Mouse (Mus musculus): ENCODE data around the gene Gstm2. TPM values are rescaled to one million over a fixed set of nuclear protein-coding genes. Genes with fewer than 3 reads are reported as not detected.
"Not testable (repeated sequence)": the region's sequence is repeated elsewhere in the genome, so short reads cannot be mapped to it uniquely, and the experiment has no call there.

Gstm2 gene
- polyA plus RNA-seq, 1 experiment from 2014 or later: 10.9 TPM

GRCm38 (mm10) chr3:107985141-107985540 lies 1.1 kb downstream of the Gstm2 start:
- not testable (repeated sequence) for H3K4me3 ChIP-seq; H3K9ac ChIP-seq; H3K4me2 ChIP-seq; H3K27me3 ChIP-seq; ATAC-seq (ENCODE audit: low FRiP score, low read depth); H3K4me1 ChIP-seq (replicated peaks); H3K27ac ChIP-seq (replicated peaks); H3K9me3 ChIP-seq; H3K36me3 ChIP-seq
- WGBS: 93% methylated on average over 2 of the region's 2 CpGs

- no peak overlapping the region for H3K4me2 ChIP-seq
- no peak overlapping the region for H3K4me3 ChIP-seq
- H3K9ac ChIP-seq: no peak overlapping the region
- no peak for ATAC-seq (ENCODE audit: low FRiP score, low read depth)
- H3K27ac ChIP-seq (replicated peaks): no peak overlapping the region
- no peaks in the 10 kb centered on the region for H3K9me3 ChIP-seq
- WGBS: 86% methylated on average over 5 of the region's 5 CpGs
- no peaks in the 10 kb centered on the region for H3K27me3 ChIP-seq
- H3K36me3 ChIP-seq: no peaks in the 10 kb centered on the region
- H3K4me1 ChIP-seq (replicated peaks): no peaks in the 10 kb centered on the region
These were observed 1.8 kb downstream of the Gstm2 start for GRCm38 (mm10) chr3:107984471-107984870.

- 67% methylated on average over 3 of the region's 3 CpGs for WGBS
- H3K9me3 ChIP-seq: no peaks in the 10 kb centered on the region
- ATAC-seq (ENCODE audit: low FRiP score, low read depth): no peak
- no peak overlapping the region for H3K9ac ChIP-seq
- no peaks in the 10 kb centered on the region for H3K4me1 ChIP-seq (replicated peaks)
- no peaks in the 10 kb centered on the region for H3K27me3 ChIP-seq
- no peaks in the 10 kb centered on the region for H3K36me3 ChIP-seq
- H3K4me3 ChIP-seq: no peak overlapping the region
- H3K4me2 ChIP-seq: no peak overlapping the region
- no peak overlapping the region for H3K27ac ChIP-seq (replicated peaks)
These were observed 2.5 kb downstream of the Gstm2 start for GRCm38 (mm10) chr3:107983771-107984170.

- no peaks in the 10 kb centered on the region for H3K36me3 ChIP-seq
- H3K4me3 ChIP-seq: no peak overlapping the region
- no peak overlapping the region for H3K4me2 ChIP-seq
- no peaks in the 10 kb centered on the region for H3K9me3 ChIP-seq
- no peaks in the 10 kb centered on the region for H3K27me3 ChIP-seq
- no peaks in the 10 kb centered on the region for H3K4me1 ChIP-seq (replicated peaks)
- no peak for ATAC-seq (ENCODE audit: low FRiP score, low read depth)
- no peak overlapping the region for H3K27ac ChIP-seq (replicated peaks)
- WGBS: 80% methylated on average over 6 of the region's 6 CpGs
- no peak overlapping the region for H3K9ac ChIP-seq
These were observed 3.5 kb downstream of the Gstm2 start for GRCm38 (mm10) chr3:107982726-107983125.

- Histone ChIP-seq H3K4me2 (no peak overlapping the region), H3K9ac (no peak overlapping the region), H3K4me1 (replicated peaks) (no peaks in the 10 kb centered on the region), H3K4me3 (no peak overlapping the region), H3K27ac (replicated peaks) (no peak overlapping the region), H3K27me3 (no peaks in the 10 kb centered on the region), H3K9me3 (no peaks in the 10 kb centered on the region), H3K36me3 (no peaks in the 10 kb centered on the region)
- no peak for ATAC-seq (ENCODE audit: low FRiP score, low read depth)
- WGBS: 62% methylated on average over 3 of the region's 3 CpGs
These were observed 5.0 kb downstream of the Gstm2 start for GRCm38 (mm10) chr3:107981261-107981660.

- Histone ChIP-seq H3K4me2 (no peak overlapping the region), H3K4me3 (no peak overlapping the region), H3K27ac (replicated peaks) (no peak overlapping the region), H3K9ac (no peak overlapping the region), H3K27me3 (no peaks in the 10 kb centered on the region), H3K9me3 (no peaks in the 10 kb centered on the region), H3K36me3 (no peaks in the 10 kb centered on the region), H3K4me1 (replicated peaks) (no peaks in the 10 kb centered on the region)
- 77% methylated on average over 3 of the region's 3 CpGs for WGBS
- no peak for ATAC-seq (ENCODE audit: low FRiP score, low read depth)
These were observed 8.6 kb downstream of the Gstm2 start for GRCm38 (mm10) chr3:107977691-107978090.

GRCm38 (mm10) chr3:107974237-107974636 lies 12.0 kb downstream of the Gstm2 start:
- no peaks in the 10 kb centered on the region for H3K36me3 ChIP-seq
- H3K4me2 ChIP-seq: no peak overlapping the region
- no peak overlapping the region for H3K4me3 ChIP-seq
- 92% methylated on average over 1 of the region's 1 CpGs for WGBS
- H3K4me1 ChIP-seq (replicated peaks): no peaks in the 10 kb centered on the region
- no peaks in the 10 kb centered on the region for H3K9me3 ChIP-seq
- ATAC-seq (ENCODE audit: low FRiP score, low read depth): no peak
- H3K27me3 ChIP-seq: no peaks in the 10 kb centered on the region
- no peak overlapping the region for H3K27ac ChIP-seq (replicated peaks)
- no peak overlapping the region for H3K9ac ChIP-seq

- no peak overlapping the region for H3K4me3 ChIP-seq
- no peak overlapping the region for H3K9ac ChIP-seq
- ATAC-seq (ENCODE audit: low FRiP score, low read depth): no peak
- H3K27ac ChIP-seq (replicated peaks): no peak overlapping the region
- H3K4me1 ChIP-seq (replicated peaks): no peaks in the 10 kb centered on the region
- H3K9me3 ChIP-seq: no peaks in the 10 kb centered on the region
- H3K36me3 ChIP-seq: no peaks in the 10 kb centered on the region
- WGBS: 92% methylated on average over 3 of the region's 3 CpGs
- no peaks in the 10 kb centered on the region for H3K27me3 ChIP-seq
- no peak overlapping the region for H3K4me2 ChIP-seq
These were observed 14.2 kb downstream of the Gstm2 start for GRCm38 (mm10) chr3:107972070-107972469.

- H3K27ac ChIP-seq (replicated peaks); H3K4me2 ChIP-seq; H3K9me3 ChIP-seq; H3K4me3 ChIP-seq; H3K27me3 ChIP-seq; H3K36me3 ChIP-seq; H3K4me1 ChIP-seq (replicated peaks); ATAC-seq (ENCODE audit: low FRiP score, low read depth); H3K9ac ChIP-seq: not testable (repeated sequence)
- 47% methylated on average over 3 of the region's 3 CpGs for WGBS
These were observed 15.2 kb downstream of the Gstm2 start for GRCm38 (mm10) chr3:107971101-107971500.

GRCm38 (mm10) chr3:107968724-107969395 lies 17.4 kb downstream of the Gstm2 start, which contains the start of gene Gstm3:
Gene Gstm3, minus strand, starts transcription at chr3:107969283.
- WGBS: 61% methylated on average over 13 of the region's 13 CpGs
- H3K9ac ChIP-seq: no peak within 1 kb of the TSS

GRCm38 (mm10) chr3:107966631-107967030 lies 19.6 kb downstream of the Gstm2 start:
- no peak overlapping the region for H3K9ac ChIP-seq
- H3K27me3 ChIP-seq: no peaks in the 10 kb centered on the region

More at GRCm38 (mm10) chr3:107968724-107969395, 17.4 kb downstream of the Gstm2 start, which contains the start of gene Gstm3:
- no peaks in the 10 kb centered on the region for H3K36me3 ChIP-seq
- no peaks in the 10 kb centered on the region for H3K9me3 ChIP-seq
- H3K27ac ChIP-seq (replicated peaks): no peak within 1 kb of the TSS
- H3K27me3 ChIP-seq: no peaks in the 10 kb centered on the region
- 0 out of 2 replicates have a peak, but pooled peaks cover 3% of the 10 kb centered on the region for H3K4me1 ChIP-seq (replicated peaks)
- no peak for ATAC-seq (ENCODE audit: low FRiP score, low read depth)
- no peak within 1 kb of the TSS for H3K4me3 ChIP-seq
- no peak within 1 kb of the TSS for H3K4me2 ChIP-seq

GRCm38 (mm10) chr3:107965592-107965991 lies 20.7 kb downstream of the Gstm2 start:
- H3K27ac ChIP-seq (replicated peaks): no peak overlapping the region
- no peaks in the 10 kb centered on the region for H3K9me3 ChIP-seq
- H3K4me2 ChIP-seq: no peak overlapping the region
- WGBS: 87% methylated on average over 1 of the region's 1 CpGs
- no peaks in the 10 kb centered on the region for H3K36me3 ChIP-seq
- no peaks in the 10 kb centered on the region for H3K27me3 ChIP-seq
- no peak for ATAC-seq (ENCODE audit: low FRiP score, low read depth)
- no peak overlapping the region for H3K4me3 ChIP-seq
- 0 out of 2 replicates have a peak, but pooled peaks cover 3% of the 10 kb centered on the region for H3K4me1 ChIP-seq (replicated peaks)
- H3K9ac ChIP-seq: no peak overlapping the region

More at GRCm38 (mm10) chr3:107966631-107967030, 19.6 kb downstream of the Gstm2 start:
- H3K4me3 ChIP-seq: no peak overlapping the region
- WGBS: 98% methylated on average over 5 of the region's 5 CpGs
- no peaks in the 10 kb centered on the region for H3K36me3 ChIP-seq
- no peaks in the 10 kb centered on the region for H3K9me3 ChIP-seq
- H3K27ac ChIP-seq (replicated peaks): no peak overlapping the region
- 0 out of 2 replicates have a peak, but pooled peaks cover 3% of the 10 kb centered on the region for H3K4me1 ChIP-seq (replicated peaks)
- no peak overlapping the region for H3K4me2 ChIP-seq
- ATAC-seq (ENCODE audit: low FRiP score, low read depth): no peak
